Mouse (Mus musculus) ES-CJ7 (cell line): Measurements from ENCODE around the gene Trim58.

ENCODE experiments used
- DNase-seq: peaks from one replicate; pipeline ENCODE4 v3.0.0; 2011; ENCODE audit warnings: low read depth, low spot score

The Trim58 gene

DNA sequence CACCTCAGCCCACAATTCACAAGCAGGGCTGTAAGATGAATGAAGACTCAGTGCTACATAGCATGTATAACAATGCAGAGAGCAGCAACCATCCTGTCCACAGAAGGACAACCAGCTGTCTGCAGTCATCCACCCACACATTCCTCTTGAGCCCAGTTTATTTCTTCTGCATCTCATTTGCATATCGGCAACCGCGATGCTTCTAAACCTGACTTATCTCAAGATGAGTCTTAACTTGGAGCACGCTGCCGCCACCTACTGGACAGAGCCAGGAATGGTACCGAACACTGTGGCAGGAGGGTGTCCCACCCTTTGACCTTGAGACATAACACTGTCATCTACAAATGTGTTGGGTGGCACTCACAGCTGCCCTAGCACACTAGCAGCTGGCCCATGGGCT, 3.1 kb downstream of the Trim58 start:
- DNase-seq = peak; percentile 79

DNA sequence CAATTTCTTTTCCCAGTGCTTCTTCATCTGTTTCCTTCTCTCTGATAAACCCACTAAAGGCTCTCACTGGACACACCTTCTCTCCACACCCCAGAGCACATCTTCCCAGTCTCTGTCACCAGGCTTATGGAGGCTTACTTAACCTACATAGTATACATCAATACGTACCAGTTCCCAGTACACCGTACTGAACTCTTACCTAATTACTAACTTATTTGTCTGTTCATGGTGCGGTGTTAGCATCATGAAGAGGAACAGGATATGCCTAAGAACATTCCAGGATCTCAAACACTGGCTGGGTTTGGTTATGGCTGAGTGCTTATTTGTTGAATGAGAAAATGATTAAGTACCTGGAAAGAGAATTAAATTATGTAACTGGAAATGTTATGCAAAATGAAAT, 14.9 kb downstream of the Trim58 start:
- no peak for DNase-seq

DNA sequence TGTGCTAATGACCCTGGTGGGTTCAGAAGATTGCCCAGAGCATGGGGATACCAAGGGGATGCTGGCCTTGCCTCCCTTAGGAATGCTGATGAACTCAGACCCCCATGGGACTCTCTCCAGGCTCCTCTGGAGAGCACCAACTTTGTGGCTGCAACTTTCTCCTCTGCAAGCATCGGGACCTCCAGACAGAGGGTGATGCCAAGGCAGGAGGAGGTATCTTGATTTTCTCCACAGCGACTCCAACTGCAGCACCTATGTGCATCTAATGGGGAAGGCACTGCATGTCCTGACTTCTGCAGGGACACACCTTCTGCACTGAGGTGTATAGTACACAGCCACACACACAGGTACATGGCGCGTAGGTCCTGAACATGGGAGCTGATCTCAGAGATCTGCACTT, 18.3 kb downstream of the Trim58 start, which contains the start of gene Olfr322:
Gene Olfr322, plus strand, starts transcription at position 187 of the 400 bp plus-strand sequence.
- DNase-seq = no peak

DNA sequence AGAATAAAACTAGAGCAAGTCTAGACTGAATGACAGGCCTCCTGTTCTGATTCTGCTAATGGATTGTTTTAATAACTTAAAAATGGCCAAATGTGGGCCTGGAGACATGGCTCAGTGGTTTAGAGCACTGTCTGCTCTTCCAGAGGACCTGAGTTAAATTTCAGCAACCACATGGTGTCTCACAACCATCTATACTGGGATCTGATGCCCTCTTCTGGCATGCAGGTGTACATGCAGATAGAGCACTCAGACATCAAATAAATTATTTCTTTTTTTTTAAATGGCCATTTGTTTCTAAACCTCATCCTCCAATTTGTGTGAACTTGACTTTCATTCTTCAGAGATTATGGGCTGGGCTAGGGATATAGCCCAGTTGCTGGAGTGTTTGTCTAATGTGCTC, 29.0 kb downstream of the Trim58 start:
- peak; percentile 42 for DNase-seq

DNA sequence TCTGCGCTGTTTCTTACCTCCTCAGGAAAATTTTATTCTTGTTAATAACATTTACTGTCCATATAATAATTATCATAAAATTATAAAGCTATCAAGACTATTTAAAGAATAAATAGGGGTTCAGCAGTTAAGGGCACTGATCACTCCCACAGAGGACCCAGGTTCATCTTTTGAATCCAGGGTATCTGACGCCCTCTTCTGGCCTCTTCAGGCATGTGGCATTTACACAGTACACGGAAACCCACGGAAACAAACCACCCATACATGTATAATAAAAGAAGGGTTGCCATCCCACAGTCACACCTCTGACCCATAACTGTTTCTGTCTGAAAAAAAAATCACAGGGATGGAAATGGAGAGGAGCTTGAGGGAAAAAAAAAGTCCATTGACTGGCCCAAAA, 31.6 kb downstream of the Trim58 start:
- DNase-seq = peak; percentile 10

DNA sequence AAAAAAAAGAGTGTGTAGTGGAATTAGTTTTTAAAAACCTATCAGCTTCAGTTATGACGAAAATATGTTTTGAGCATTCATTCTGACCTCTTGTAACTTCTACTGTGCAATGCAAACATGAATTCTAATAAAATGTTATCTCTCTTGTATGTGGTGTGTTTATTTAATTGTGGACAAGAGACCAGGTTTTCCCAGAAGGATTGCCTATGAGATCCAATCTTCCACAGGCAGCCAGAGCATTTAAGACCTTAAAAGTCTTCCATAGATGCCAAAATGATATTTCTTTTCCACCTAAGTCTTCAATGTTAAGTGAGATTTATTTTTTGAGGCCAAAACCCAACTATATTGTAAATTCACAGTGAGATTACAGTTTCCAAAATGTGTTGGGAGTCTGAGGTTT, 40.5 kb downstream of the Trim58 start, which contains the start of gene Olfr320:
Gene Olfr320, plus strand, starts transcription at position 301 of the 400 bp plus-strand sequence.
- no peak for DNase-seq

DNA sequence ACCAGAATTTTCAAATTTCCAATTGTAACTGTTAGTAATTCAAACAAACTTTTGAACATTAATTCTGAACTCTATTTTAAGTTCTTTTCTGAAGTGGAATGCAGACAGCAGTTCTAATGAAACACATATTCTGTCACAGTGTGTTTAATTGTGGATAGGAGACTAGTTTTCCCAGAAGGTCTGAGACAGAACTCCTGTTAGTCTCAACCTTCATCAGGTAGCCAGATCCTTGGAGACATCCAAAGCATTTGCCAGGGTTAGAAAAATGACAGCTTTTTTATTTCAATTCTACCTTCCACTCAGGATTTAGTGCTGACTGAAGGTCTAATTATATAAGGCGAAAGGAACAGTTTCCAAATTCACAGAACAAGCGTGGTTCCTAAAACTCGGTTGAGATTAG, 58.6 kb downstream of the Trim58 start, which contains the start of gene Olfr319:
Gene Olfr319, plus strand, starts transcription at position 301 of the 400 bp plus-strand sequence.
- no peak for DNase-seq
